Mouse (Mus musculus) gastrocnemius, adult 8-10 months (tissue): ENCODE data around the gene Ctdsp1. TPM values are rescaled to one million over a fixed set of nuclear protein-coding genes. Genes with fewer than 3 reads are reported as not detected.

ENCODE experiments used
- DNase-seq, 2 experiments: peaks; one replicate each; pipeline ENCODE4 v3.0.0; 2022; ENCODE audit warnings: low spot score in 2 of 2
- microRNA-seq: library from miRNA; unstranded; fragments of <30 nt; microRNA quantifications from one replicate; pipeline ENCODE4 v1.2.0, GENCODE M21; 2022
- total RNA-seq, 4 experiments: library from RNA; stranded (reverse); gene quantifications; 2 replicates each; pipeline ENCODE4 v1.2.4; 2022

Ctdsp1 gene
- total RNA-seq, 4 experiments from 2014 or later, result 105 to 110 (median 107) TPM

GRCm38 (mm10) chr1:74444538-74444937 is 53.2 kb downstream of the Ctdsp1 start:
- no peak for DNase-seq

Small RNAs within 50 kb of the gene (microRNA-seq; reads per million reads assigned to microRNA genes)
- gene Mir26b, result 30,574 reads per million, percentile 96 among the genes with 10 or more reads in this experiment

Other genes starting within 250 kb of the Ctdsp1 start
- not detected for gene Cxcr2, start 237.5 kb upstream of the Ctdsp1 start, total RNA-seq
- gene Cxcr1, start 196.9 kb upstream of the Ctdsp1 start, total RNA-seq, result not detected
- gene Arpc2, start 155.4 kb upstream of the Ctdsp1 start, total RNA-seq, result 10 to 100 TPM; 70.0 to 81.5 (median 72.2) TPM
- not detected for gene Gpbar1, start 113.0 kb upstream of the Ctdsp1 start, total RNA-seq
- 10 to 100 TPM; 73.2 to 88.7 (median 78.0) TPM for gene Aamp, start 106.8 kb upstream of the Ctdsp1 start, total RNA-seq
- gene Pnkd, start 106.6 kb upstream of the Ctdsp1 start, total RNA-seq, result 10 to 100 TPM; 51.9 to 56.2 (median 53.1) TPM
- gene Tmbim1, start 85.9 kb upstream of the Ctdsp1 start, total RNA-seq, result 10 to 100 TPM; 31.3 to 38.1 (median 32.9) TPM
- under 1 TPM in 3 of 4 experiments, not detected in 1; 0.21 to 0.44 (median 0.36) TPM for gene Catip, start 29.4 kb upstream of the Ctdsp1 start, total RNA-seq
- gene Slc11a1, start 16.3 kb upstream of the Ctdsp1 start, total RNA-seq, result 1 to 10 TPM; 2.1 to 6.5 (median 5.1) TPM
- gene Vil1, start 17.9 kb downstream of the Ctdsp1 start, total RNA-seq, result not detected
- 10 to 100 TPM; 10.7 to 15.0 (median 11.6) TPM for gene Cnot9, start 114.5 kb downstream of the Ctdsp1 start, total RNA-seq
- 100 to 1,000 TPM in 2 of 4 experiments, 10 to 100 TPM in 2; 89.2 to 107 (median 97.0) TPM for gene Plcd4, start 151.4 kb downstream of the Ctdsp1 start, total RNA-seq
- gene Usp37, start 152.8 kb downstream of the Ctdsp1 start, total RNA-seq, result 10 to 100 TPM in 1 of 4 experiments, 1 to 10 TPM in 3; 6.4 to 11.0 (median 7.2) TPM
- gene Zfp142, start 196.7 kb downstream of the Ctdsp1 start, total RNA-seq, result 1 to 10 TPM; 5.4 to 9.1 (median 6.6) TPM
- gene Bcs1l, start 196.8 kb downstream of the Ctdsp1 start, total RNA-seq, result 10 to 100 TPM; 19.7 to 21.8 (median 20.9) TPM
- gene Rnf25, start 209.9 kb downstream of the Ctdsp1 start, total RNA-seq, result 10 to 100 TPM; 14.4 to 18.1 (median 16.4) TPM
- under 1 TPM; 0.11 to 0.49 (median 0.27) TPM for gene Stk36, start 209.9 kb downstream of the Ctdsp1 start, total RNA-seq